Mouse (Mus musculus) adrenal gland, adult 18-20 months (tissue): ENCODE results near the gene Gm42791. TPM values are rescaled to one million over a fixed set of nuclear protein-coding genes. Genes with fewer than 3 reads are reported as not detected.

Experiments used
- DNase-seq, 2 experiments: peaks; one replicate each; pipeline ENCODE4 v3.0.0; 2021 to 2022; ENCODE audit warnings: low spot score in 2 of 2
- total RNA-seq, 2 experiments: library from RNA; stranded (reverse); gene quantifications; 1 replicate in 1 of 2; 2 replicates in 1 of 2; pipeline ENCODE4 v1.2.3; 2021

Gene Gm42791
- total RNA-seq, 2 experiments from 2014 or later: 3.4 to 8.0 TPM

GRCm38 (mm10) chr5:148928382-148929115 lies 66.4 kb downstream of the Gm42791 start:
- peak; percentile 85 to 87 for DNase-seq

- no peak for DNase-seq
These were observed 67.2 kb downstream of the Gm42791 start for GRCm38 (mm10) chr5:148927717-148928223.

- no peak for DNase-seq
These were observed 70.4 kb downstream of the Gm42791 start for GRCm38 (mm10) chr5:148924586-148924985.

- DNase-seq: no peak
These were observed 70.9 kb downstream of the Gm42791 start for GRCm38 (mm10) chr5:148924051-148924450.

- DNase-seq: no peak
These were observed 71.5 kb downstream of the Gm42791 start for GRCm38 (mm10) chr5:148923408-148923807.

- DNase-seq: no peak
These were observed 72.2 kb downstream of the Gm42791 start for GRCm38 (mm10) chr5:148922773-148923172.

GRCm38 (mm10) chr5:148918049-148918448 lies 76.9 kb downstream of the Gm42791 start:
- DNase-seq: no peak

GRCm38 (mm10) chr5:148916775-148917174 lies 78.2 kb downstream of the Gm42791 start:
- no peak for DNase-seq

- DNase-seq: no peak
These were observed 82.7 kb downstream of the Gm42791 start for GRCm38 (mm10) chr5:148912262-148912661.

GRCm38 (mm10) chr5:148910066-148910465 lies 84.9 kb downstream of the Gm42791 start:
- no peak for DNase-seq

- DNase-seq: no peak
These were observed 85.5 kb downstream of the Gm42791 start for GRCm38 (mm10) chr5:148909402-148909801.

- DNase-seq: no peak
These were observed 85.9 kb downstream of the Gm42791 start for GRCm38 (mm10) chr5:148909057-148909395.

- DNase-seq: no peak
These were observed 86.5 kb downstream of the Gm42791 start for GRCm38 (mm10) chr5:148908191-148909056.

GRCm38 (mm10) chr5:148906305-148906704 lies 88.6 kb downstream of the Gm42791 start:
- DNase-seq: no peak

- peak in 1 of 2 experiments; percentile 29 for DNase-seq
These were observed 90.1 kb downstream of the Gm42791 start for GRCm38 (mm10) chr5:148904846-148905245.

GRCm38 (mm10) chr5:148899361-148899760 lies 95.6 kb downstream of the Gm42791 start:
- DNase-seq: no peak

- DNase-seq: no peak
These were observed 97.0 kb downstream of the Gm42791 start for GRCm38 (mm10) chr5:148897941-148898417.

GRCm38 (mm10) chr5:148897069-148897702 lies 97.8 kb downstream of the Gm42791 start:
- DNase-seq: no peak

- DNase-seq: no peak
These were observed 98.4 kb downstream of the Gm42791 start for GRCm38 (mm10) chr5:148896515-148896914.

- no peak for DNase-seq
These were observed 99.1 kb downstream of the Gm42791 start for GRCm38 (mm10) chr5:148895833-148896232.

- DNase-seq: no peak
These were observed 99.9 kb downstream of the Gm42791 start for GRCm38 (mm10) chr5:148895034-148895433.
